Mouse (Mus musculus) frontal cortex, postnatal 25 days (tissue): ENCODE measurements around the gene Chka.

Source experiments
- DNase-seq, 2 experiments: peaks; one replicate each; pipeline ENCODE4 v3.0.0; 2022; ENCODE audit warnings: low spot score in 2 of 2

Chka gene

GRCm38 (mm10) chr19:3846676-3847604 is 4.6 kb upstream of the Chka start:
- DNase-seq: no peak

GRCm38 (mm10) chr19:3847711-3848110 is 3.9 kb upstream of the Chka start:
- DNase-seq: no peak

- DNase-seq: no peak
These were observed 3.3 kb upstream of the Chka start for GRCm38 (mm10) chr19:3848207-3848808.

GRCm38 (mm10) chr19:3849251-3849650 is 2.3 kb upstream of the Chka start:
- no peak for DNase-seq

- DNase-seq: no peak
These were observed 1.5 kb upstream of the Chka start for GRCm38 (mm10) chr19:3850076-3850475.

DNA sequence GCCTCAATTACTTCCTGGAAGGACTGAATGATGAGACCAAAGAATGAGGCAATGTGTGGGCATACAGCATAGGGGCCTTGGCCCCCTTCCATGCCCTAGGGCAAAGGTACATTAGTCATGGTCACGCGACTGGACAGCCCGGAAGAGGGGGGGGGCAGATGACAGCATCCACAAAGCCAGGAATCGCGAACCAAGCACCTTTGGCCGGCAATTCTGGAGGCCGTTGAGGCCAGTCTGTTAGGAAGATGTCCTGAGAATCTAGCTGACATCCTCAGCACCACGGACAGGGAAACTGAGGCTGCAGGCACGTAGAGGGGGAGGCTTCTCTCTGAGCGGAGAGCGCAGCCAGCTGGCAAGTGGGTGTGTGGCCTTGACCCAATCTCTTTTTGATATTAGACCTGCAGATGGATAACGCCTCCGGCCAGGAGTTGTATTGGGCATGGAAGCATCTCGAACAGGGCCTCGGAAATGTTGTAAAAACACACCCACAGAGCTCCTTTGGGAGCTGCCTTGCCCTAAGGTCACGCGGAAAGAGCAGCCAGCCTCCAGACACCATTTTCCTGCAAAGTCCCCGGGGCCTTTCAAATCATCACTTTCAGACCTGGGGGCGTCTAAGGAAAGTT is 615 bp upstream of the Chka start:
- DNase-seq: no peak

GRCm38 (mm10) chr19:3851979-3852681 is 557 bp downstream of the Chka start:
- DNase-seq: peak; percentile 30 to 33

DNA sequence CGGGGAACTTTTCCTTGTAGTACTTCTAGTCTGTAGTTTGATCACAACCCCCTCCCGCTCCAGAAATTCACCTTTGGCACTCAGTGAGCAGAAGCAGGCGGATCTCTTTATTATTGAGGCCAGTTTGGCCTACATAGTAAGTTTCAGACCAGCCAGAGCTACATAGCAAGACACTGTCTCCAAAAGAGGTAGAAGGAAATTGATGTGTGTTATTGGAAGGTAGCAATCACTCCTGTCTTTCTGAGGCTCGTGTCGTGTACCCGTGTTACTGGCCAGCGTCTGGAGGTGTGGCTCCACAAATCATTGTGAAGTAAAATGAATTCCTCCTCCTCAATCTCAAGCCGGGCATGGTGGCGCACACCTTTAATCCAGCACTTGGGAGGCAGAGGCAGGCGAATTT is 1.5 kb downstream of the Chka start:
- no peak for DNase-seq

DNA sequence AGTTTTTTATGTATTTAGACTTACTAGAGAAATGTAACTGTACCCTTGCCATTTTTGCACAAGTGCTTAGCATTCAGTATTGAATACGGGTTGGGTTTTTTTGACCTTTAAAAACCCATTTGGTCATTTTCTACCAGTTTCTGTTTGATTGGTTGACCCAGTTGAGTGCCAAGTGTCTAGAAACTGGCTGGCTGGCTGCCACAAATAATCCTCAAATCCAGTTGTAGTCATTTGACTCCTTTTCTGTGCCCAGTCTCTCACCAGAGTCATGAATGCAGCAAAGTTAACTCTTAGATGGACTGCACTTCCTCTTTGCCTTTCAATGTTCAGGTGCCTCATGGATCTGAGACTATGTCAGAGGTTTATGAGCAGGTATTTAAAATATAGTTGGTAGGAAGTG is 2.3 kb downstream of the Chka start:
- no peak for DNase-seq

- DNase-seq: no peak
These were observed 3.5 kb downstream of the Chka start for GRCm38 (mm10) chr19:3855091-3855490.

GRCm38 (mm10) chr19:3855601-3856000 is 4.0 kb downstream of the Chka start:
- DNase-seq: no peak

GRCm38 (mm10) chr19:3857220-3857619 is 5.6 kb downstream of the Chka start:
- no peak for DNase-seq

GRCm38 (mm10) chr19:3862713-3863112 is 11.1 kb downstream of the Chka start:
- no peak for DNase-seq

GRCm38 (mm10) chr19:3864960-3865359 is 13.4 kb downstream of the Chka start:
- no peak for DNase-seq

DNA sequence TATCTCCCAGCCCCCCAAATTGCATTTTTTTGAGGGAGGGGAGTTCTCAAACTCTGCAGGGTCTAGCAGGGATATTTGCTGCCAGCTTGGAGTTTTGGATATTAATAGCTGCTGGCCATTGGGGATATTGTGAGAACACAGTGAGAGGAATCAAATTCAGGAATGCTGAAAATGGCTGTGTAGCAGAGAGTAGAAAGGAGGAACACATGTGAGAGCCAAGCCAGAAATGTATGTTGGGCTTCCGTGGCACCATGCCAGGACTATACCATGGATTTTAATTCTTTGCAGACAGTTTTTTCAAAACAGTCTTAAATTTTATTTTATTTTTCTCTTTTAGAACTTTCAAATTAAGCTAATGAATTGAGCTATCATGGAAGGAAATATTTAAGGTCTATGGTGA is 16.7 kb downstream of the Chka start:
- DNase-seq: no peak

- no peak for DNase-seq
These were observed 19.9 kb downstream of the Chka start for GRCm38 (mm10) chr19:3871468-3871867.

GRCm38 (mm10) chr19:3872373-3872772 is 20.8 kb downstream of the Chka start:
- no peak for DNase-seq

- DNase-seq: no peak
These were observed 23.5 kb downstream of the Chka start for GRCm38 (mm10) chr19:3875045-3875444.

GRCm38 (mm10) chr19:3880054-3880848 is 28.7 kb downstream of the Chka start:
- no peak for DNase-seq

DNA sequence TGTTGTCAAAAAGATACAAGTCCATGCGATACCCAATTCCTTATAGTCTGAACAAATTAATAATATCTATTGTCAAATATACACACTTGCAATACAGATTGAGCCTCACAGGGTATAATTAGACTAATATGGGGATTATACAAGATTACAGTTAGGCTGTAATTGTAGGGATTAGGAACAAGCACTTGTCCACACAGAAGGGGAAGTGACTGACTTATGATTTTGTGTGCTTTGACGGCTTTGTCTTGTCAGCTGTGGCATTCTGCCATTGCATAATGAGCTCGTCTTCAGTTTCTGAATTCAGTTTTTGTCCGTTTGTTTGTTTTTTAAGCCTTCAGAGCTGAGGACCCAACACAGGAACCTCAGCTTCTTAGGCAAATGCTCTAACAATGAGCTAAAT is 30.6 kb downstream of the Chka start:
- DNase-seq: no peak

DNA sequence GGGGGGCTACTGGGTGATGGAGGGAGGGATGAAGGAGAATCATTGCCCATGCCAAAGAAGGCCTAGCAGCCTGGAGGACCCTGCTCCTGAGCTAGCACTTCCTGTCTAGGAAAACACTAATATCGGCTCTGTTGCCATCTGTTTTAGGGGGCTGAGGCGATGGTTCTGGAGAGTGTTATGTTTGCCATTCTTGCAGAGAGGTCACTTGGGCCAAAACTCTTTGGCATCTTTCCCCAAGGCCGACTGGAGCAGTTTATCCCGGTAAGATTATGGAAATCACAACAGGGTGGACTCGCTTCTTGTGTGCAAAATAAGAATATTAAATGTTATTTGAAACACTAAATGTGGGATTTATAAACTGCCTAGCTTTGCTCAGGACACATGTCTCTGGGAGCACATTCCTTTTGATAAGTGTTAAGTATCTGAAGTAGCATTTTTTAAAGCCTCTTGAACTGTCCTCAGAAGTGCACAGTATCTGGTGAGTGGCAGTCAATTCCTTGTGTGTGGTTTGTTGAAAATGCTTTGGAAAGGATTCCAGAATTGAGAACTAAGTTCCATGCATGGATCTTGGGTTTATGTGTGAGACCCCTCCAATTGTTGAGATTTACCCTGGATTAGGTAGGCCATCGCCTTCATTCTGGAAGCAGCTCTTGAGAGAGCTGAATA is 32.9 kb downstream of the Chka start:
- no peak for DNase-seq
